Mouse (Mus musculus) bone marrow, adult 2 months (tissue): ENCODE results near the gene Camta2.

Experiments used
- CTCF ChIP-seq: fragments of 200-500 bp; IDR thresholded peaks from 2 replicates; pipeline ENCODE4 v1.5.1; 2011; ENCODE audit warnings: low read length, control low read depth; ENCODE audit not compliant: control insufficient read depth, insufficient read depth
- POLR2A ChIP-seq: fragments of 200-500 bp; IDR thresholded peaks from 2 replicates; pipeline ENCODE4 v1.6.1; 2011; ENCODE audit warnings: low read depth, mild to moderate bottlenecking, control low read depth, low read length, borderline replicate concordance; ENCODE audit not compliant: control insufficient read depth

- TF ChIP-seq CTCF (no peak), POLR2A (no peak)
Observed at GRCm38 (mm10) chr11:70693504-70693903, 5.6 kb upstream of the Camta2 start.
